Mouse (Mus musculus) spleen, adult 2 months (tissue): ENCODE measurements around the gene Fam117a.

Experiments used
- CTCF ChIP-seq: fragments of 200-500 bp; IDR thresholded peaks from 2 replicates; pipeline ENCODE4 v1.5.1; 2011; ENCODE audit warnings: mild to moderate bottlenecking, inconsistent platforms; ENCODE audit not compliant: insufficient read depth, insufficient read length, insufficient replicate concordance; ENCODE audit errors: extremely low read depth
- POLR2A ChIP-seq: fragments of 200-500 bp; IDR thresholded peaks from 2 replicates; pipeline ENCODE4 v1.6.1; 2011; ENCODE audit warnings: low read depth, low read length, inconsistent platforms

GRCm38 (mm10) chr11:95412615-95413014 is 75.8 kb downstream of the Fam117a start:
- TF ChIP-seq CTCF (no peak), POLR2A (no peak)
